Mouse (Mus musculus) lung, postnatal 0 days (tissue): ENCODE data around the gene Csk.

Source experiments
- CTCF ChIP-seq: IDR thresholded peaks from 2 replicates; pipeline ENCODE4 v1.5.1; 2016; ENCODE audit warnings: antibody characterized with exemption, mild to moderate bottlenecking
- EP300 ChIP-seq: IDR thresholded peaks from 2 replicates; pipeline ENCODE4 v1.6.1; 2016; ENCODE audit warnings: antibody characterized with exemption, mild to moderate bottlenecking, control low read depth

GRCm38 (mm10) chr9:57644944-57645893, 8.2 kb downstream of the Csk start:
- TF ChIP-seq CTCF (peak; percentile 89), EP300 (no peak)
